ENCODE assay signal across 8 mouse cellular contexts in the genomic region with DNA sequence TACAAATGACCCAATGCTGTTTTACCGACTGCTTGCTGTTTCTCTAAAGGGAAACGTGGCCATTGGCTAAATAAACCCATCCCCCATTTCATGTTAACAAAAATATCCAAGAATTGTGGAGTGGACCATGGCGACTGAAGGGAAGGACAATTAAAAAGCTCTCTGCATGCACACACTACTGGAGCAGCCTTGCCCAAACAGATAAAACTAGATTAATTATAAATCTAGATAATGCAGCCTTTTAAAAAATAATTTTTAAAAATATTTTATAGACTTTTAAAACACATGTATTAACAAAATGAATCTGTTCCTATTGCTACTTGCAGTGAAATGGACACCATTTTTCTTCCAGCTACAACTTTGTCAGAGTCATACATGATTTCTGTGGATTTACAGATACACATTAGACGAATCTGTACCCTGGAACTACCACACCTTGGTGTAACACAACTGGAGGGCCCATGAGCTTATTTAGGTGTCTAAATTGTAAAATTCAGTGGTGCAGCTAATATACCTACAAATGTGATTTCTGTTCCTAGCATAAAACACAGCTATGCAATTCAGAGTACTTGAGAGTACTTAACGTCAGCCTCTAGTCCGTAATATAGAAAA. TPM values are rescaled to one million over a fixed set of nuclear protein-coding genes. Genes with fewer than 3 reads are reported as not detected.
A peak's percentile ranks its signal among the peaks of the same experiment; 100 is the strongest.
DNase-seq lines count a peak whose midpoint lies in the region; ATAC-seq and TF ChIP-seq lines count a peak whose summit lies in the region.

No protein-coding gene starts in this region.

- TF ChIP-seq CTCF in cerebellum, adult 2 months (IDR thresholded peaks at IDR 0.05; ENCODE audit: borderline replicate concordance, insufficient read depth, low read depth, low read length), result no peak
- no peak for TF ChIP-seq CTCF in lung, postnatal 0 days (IDR thresholded peaks at IDR 0.05)
- TF ChIP-seq CTCF in stomach, postnatal 0 days (IDR thresholded peaks at IDR 0.05; ENCODE audit: low read depth), result no peak

- no peak for DNase-seq in cerebellum, adult 2 months
- DNase-seq in cerebellum, adult 8-10 months, result no peak
- DNase-seq in lung, postnatal 0 days (ENCODE audit: low spot score), result no peak
- DNase-seq in lung, postnatal 10 days, result no peak
- no peak for DNase-seq in stomach, postnatal 0 days (ENCODE audit: low spot score)
- DNase-seq in thymus, postnatal 10 days (ENCODE audit: low spot score in 2 of 2), result no peak
- no peak for DNase-seq in left cerebral cortex, postnatal 36 days (ENCODE audit: low spot score in 2 of 2)

- H3K4me2 ChIP-seq in lung, postnatal 0 days (replicated peaks; ENCODE audit: low read depth, low read length), result peak overlapping the region; percentile 69
- peak overlapping the region; percentile 59 for H3K4me2 ChIP-seq in limb, embryonic 15.5 days
- peak overlapping the region; percentile 32; the same call in 1 of the 2 replicates for H3K4me2 ChIP-seq in stomach, postnatal 0 days (replicated peaks; ENCODE audit: low read depth)

- 32% methylated on average over 6 of the region's 6 CpGs for WGBS in cerebellum, adult 2 months
- WGBS in lung, postnatal 0 days, result 23% methylated on average over 6 of the region's 6 CpGs
- 35% methylated on average over 6 of the region's 6 CpGs for WGBS in limb, embryonic 15.5 days
- WGBS in stomach, postnatal 0 days, result 31% methylated on average over 6 of the region's 6 CpGs

- no peak overlapping the region for H3K27ac ChIP-seq in cerebellum, adult 2 months (ENCODE audit: insufficient read depth, low read length)
- no peak overlapping the region for H3K27ac ChIP-seq in lung, postnatal 0 days (ENCODE audit: low read length)
- H3K27ac ChIP-seq in limb, embryonic 15.5 days, result peak overlapping the region; percentile 95; the same call in 1 of the 2 replicates
- H3K27ac ChIP-seq in stomach, postnatal 0 days (replicated peaks), result no peak overlapping the region

- no peaks in the 10 kb centered on the region for H3K36me3 ChIP-seq in lung, postnatal 0 days (ENCODE audit: insufficient read depth, low read length)
- H3K36me3 ChIP-seq in limb, embryonic 15.5 days, result no peaks in the 10 kb centered on the region
- no peaks in the 10 kb centered on the region for H3K36me3 ChIP-seq in stomach, postnatal 0 days (ENCODE audit: control insufficient read depth, insufficient read depth, low read length)

- peaks cover 3% of the 10 kb centered on the region; the same call in 1 of the 2 replicates for H3K4me1 ChIP-seq in cerebellum, adult 2 months (ENCODE audit: control insufficient read depth, insufficient read depth, low read length)
- peaks cover 5% of the 10 kb centered on the region; the same call in 1 of the 2 replicates for H3K4me1 ChIP-seq in lung, postnatal 0 days (ENCODE audit: insufficient read depth, low read depth, low read length)
- H3K4me1 ChIP-seq in limb, embryonic 15.5 days, result peaks cover 9% of the 10 kb centered on the region
- H3K4me1 ChIP-seq in stomach, postnatal 0 days (replicated peaks; ENCODE audit: control insufficient read depth, insufficient read depth), result no peaks in the 10 kb centered on the region; the same call in 1 of the 2 replicates

- H3K9me3 ChIP-seq in lung, postnatal 0 days (ENCODE audit: low read length), result no peaks in the 10 kb centered on the region
- no peaks in the 10 kb centered on the region for H3K9me3 ChIP-seq in limb, embryonic 15.5 days
- H3K9me3 ChIP-seq in stomach, postnatal 0 days (ENCODE audit: control insufficient read depth, low read length), result no peaks in the 10 kb centered on the region

- H3K9ac ChIP-seq in lung, postnatal 0 days (replicated peaks; ENCODE audit: low read depth), result no peak overlapping the region
- H3K9ac ChIP-seq in limb, embryonic 15.5 days, result no peak overlapping the region
- H3K9ac ChIP-seq in stomach, postnatal 0 days (ENCODE audit: low read length), result no peak overlapping the region

- TF ChIP-seq EP300 in lung, postnatal 0 days (IDR thresholded peaks at IDR 0.05), result peak; percentile 26; the same call in 1 of the 2 replicates
- TF ChIP-seq EP300 in stomach, postnatal 0 days (optimal IDR thresholded peaks at IDR 0.05), result no peak

- peak overlapping the region; percentile 70 for H3K4me3 ChIP-seq in cerebellum, adult 2 months (replicated peaks; ENCODE audit: insufficient read depth, low read depth, low read length)
- peak overlapping the region; percentile 74; the same call in 1 of the 2 replicates for H3K4me3 ChIP-seq in lung, postnatal 0 days (ENCODE audit: low read depth, low read length)
- peak overlapping the region; percentile 81 for H3K4me3 ChIP-seq in limb, embryonic 15.5 days
- H3K4me3 ChIP-seq in stomach, postnatal 0 days (ENCODE audit: low read depth, low read length), result peak overlapping the region; percentile 82

- no peak for TF ChIP-seq POLR2A in cerebellum, adult 2 months (IDR thresholded peaks at IDR 0.05; ENCODE audit: borderline replicate concordance, insufficient read depth, low read length)

- H3K27me3 ChIP-seq in cerebellum, adult 2 months (ENCODE audit: control insufficient read depth, insufficient read depth, low read length), result no peaks in the 10 kb centered on the region
- no peaks in the 10 kb centered on the region for H3K27me3 ChIP-seq in lung, postnatal 0 days (replicated peaks; ENCODE audit: insufficient read depth, low read length)
- H3K27me3 ChIP-seq in limb, embryonic 15.5 days, result no peaks in the 10 kb centered on the region
- no peaks in the 10 kb centered on the region for H3K27me3 ChIP-seq in stomach, postnatal 0 days (ENCODE audit: control insufficient read depth, insufficient read depth, low read length)

- no peak for ATAC-seq in lung, postnatal 0 days
- ATAC-seq in limb, embryonic 15.5 days (ENCODE audit: insufficient number of reproducible peaks, low FRiP score, low TSS enrichment, low read depth), result no peak
- ATAC-seq in stomach, postnatal 0 days (ENCODE audit: low FRiP score, low TSS enrichment), result no peak

- intact Hi-C loops in left cerebral cortex, postnatal 36 days (cut with DNase I), result no loop called here

RNA-seq across cellular contexts. Expression of a gene that starts 0.5 kb away (rescaled TPM):
- polyA plus RNA-seq in cerebellum, adult 2 months (2012; rRNA removed), result 66.8 and 72.3 TPM in 2 replicates
- polyA plus RNA-seq in lung, postnatal 0 days (2015; fragmentation: Nextera tagmentation; extraction: Ambion mirVana), result 9.4 and 12.2 TPM in 2 replicates
- polyA plus RNA-seq in limb, embryonic 15.5 days (2015; fragmentation: Nextera tagmentation; extraction: Ambion mirVana), result 15.4 and 17.5 TPM in 2 replicates
- 11.0 TPM in 2 replicates for polyA plus RNA-seq in stomach, postnatal 0 days (2015; fragmentation: Nextera tagmentation; extraction: Ambion mirVana)
- 100 to 1,000 TPM; 168 to 169 TPM for total RNA-seq in left cerebral cortex, postnatal 36 days (2021)
